Mouse (Mus musculus) E14TG2a.4 (cell line): ENCODE data around the gene Srcin1.
A peak's percentile ranks its signal among the peaks of the same experiment; 100 is the strongest.

Experiments used
- H3K27me3 ChIP-seq: 2 replicates; pipeline ENCODE4 v1.6.1; 2014; ENCODE audit warnings: low read length, control low read depth; ENCODE audit not compliant: insufficient read depth
- H3K36me3 ChIP-seq: 2 replicates; pipeline ENCODE4 v1.6.1; 2014; ENCODE audit warnings: low read length, control low read depth; ENCODE audit not compliant: insufficient read depth
- H3K4me1 ChIP-seq: replicated peaks from 2 replicates; pipeline ENCODE4 v1.6.1; 2014; ENCODE audit warnings: low read depth, low read length, control low read depth
- H3K4me3 ChIP-seq: replicated peaks from 2 replicates; pipeline ENCODE4 v1.5.1; 2014; ENCODE audit warnings: mild to moderate bottlenecking, low read length
- H3K9me3 ChIP-seq: 2 replicates; pipeline ENCODE4 v1.6.1; 2014; ENCODE audit warnings: low read length, control low read depth
- CTCF ChIP-seq: conservative IDR thresholded peaks from 2 replicates; pipeline ENCODE4 v1.5.1; 2014; ENCODE audit warnings: low read length
- NANOG ChIP-seq: IDR thresholded peaks from 2 replicates; pipeline ENCODE4 v1.6.1; 2014; ENCODE audit warnings: borderline replicate concordance, low read length, mixed read lengths
- POU5F1 ChIP-seq: IDR thresholded peaks from 2 replicates; pipeline ENCODE4 v1.6.1; 2014; ENCODE audit warnings: low read length, borderline replicate concordance

Gene Srcin1

GRCm38 (mm10) chr11:97575075-97575474, 911 bp downstream of the Srcin1 start:
- Histone ChIP-seq H3K4me1 (peaks cover 77% of the 10 kb centered on the region), H3K4me3 (peak overlapping the region; percentile 84), H3K27me3 (peaks cover 63% of the 10 kb centered on the region), H3K36me3 (no peaks in the 10 kb centered on the region), H3K9me3 (no peaks in the 10 kb centered on the region)
- TF ChIP-seq POU5F1 = no peak

DNA sequence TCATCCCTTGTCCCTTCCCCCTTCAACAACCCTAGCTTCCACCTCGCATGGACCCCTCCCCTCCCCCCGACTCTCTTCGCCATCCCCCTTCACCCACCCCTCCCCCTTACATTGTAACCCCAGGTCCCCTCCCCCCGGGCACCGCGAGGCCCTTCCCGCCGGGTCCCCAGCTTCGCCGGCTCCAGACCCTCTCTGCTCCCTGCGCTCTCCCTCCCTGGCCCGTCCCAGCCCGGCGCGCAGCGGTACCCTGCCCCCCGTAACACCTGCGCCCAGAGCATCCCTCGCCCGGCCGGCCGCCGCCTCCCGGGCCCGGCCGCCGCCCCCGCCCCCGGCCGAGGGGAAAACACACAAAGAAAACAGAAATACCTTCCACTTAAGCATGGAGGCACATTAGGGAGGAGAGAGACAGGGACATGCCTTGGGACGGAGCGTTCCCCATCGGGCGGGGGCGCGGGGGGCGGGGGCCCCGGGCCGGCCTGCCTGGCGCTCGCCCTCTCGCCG, 1.4 kb downstream of the Srcin1 start:
- no peaks in the 10 kb centered on the region for H3K9me3 ChIP-seq
- H3K27me3 ChIP-seq = peaks cover 63% of the 10 kb centered on the region
- H3K36me3 ChIP-seq = no peaks in the 10 kb centered on the region
- peak overlapping the region; percentile 84 for H3K4me3 ChIP-seq
- peaks cover 77% of the 10 kb centered on the region for H3K4me1 ChIP-seq
- TF ChIP-seq NANOG (no peak), POU5F1 (no peak), CTCF (no peak)

DNA sequence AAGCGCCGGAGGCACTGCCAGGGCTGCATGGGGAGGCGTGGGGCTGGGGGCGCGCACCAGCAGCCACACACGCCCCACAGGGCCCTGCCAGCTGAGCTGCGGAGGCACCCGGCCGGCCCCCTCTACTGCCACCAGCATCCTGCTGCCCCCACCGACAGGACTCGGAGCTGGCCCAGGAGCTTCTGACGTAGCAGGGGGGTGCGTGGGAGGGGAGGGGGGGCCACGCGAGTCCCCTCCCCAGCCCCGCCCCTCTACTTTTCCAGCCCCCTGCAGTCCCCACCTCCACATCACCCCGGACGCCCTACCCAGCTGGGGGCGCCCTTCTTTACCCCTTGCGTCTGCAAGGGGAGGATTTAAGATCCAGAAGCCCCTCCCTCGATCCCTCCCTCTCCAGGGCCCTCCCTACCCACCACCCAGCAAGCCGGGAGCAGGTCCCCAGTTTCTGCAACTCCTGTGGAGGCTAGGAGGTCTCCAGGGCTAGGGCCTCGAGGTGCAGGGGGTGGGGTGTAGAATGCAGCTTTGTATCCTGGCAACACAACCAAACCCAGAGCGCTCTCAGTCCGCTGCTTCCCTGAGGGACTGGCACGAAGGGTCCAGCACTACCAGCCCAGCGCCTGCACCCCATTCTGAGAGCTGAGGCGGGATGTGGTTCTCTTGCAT, 2.0 kb downstream of the Srcin1 start:
- Histone ChIP-seq H3K9me3 (no peaks in the 10 kb centered on the region), H3K27me3 (peaks cover 63% of the 10 kb centered on the region), H3K4me3 (peak overlapping the region; percentile 84), H3K4me1 (peaks cover 77% of the 10 kb centered on the region), H3K36me3 (no peaks in the 10 kb centered on the region)
- TF ChIP-seq CTCF (no peak), POU5F1 (no peak), NANOG (no peak)

DNA sequence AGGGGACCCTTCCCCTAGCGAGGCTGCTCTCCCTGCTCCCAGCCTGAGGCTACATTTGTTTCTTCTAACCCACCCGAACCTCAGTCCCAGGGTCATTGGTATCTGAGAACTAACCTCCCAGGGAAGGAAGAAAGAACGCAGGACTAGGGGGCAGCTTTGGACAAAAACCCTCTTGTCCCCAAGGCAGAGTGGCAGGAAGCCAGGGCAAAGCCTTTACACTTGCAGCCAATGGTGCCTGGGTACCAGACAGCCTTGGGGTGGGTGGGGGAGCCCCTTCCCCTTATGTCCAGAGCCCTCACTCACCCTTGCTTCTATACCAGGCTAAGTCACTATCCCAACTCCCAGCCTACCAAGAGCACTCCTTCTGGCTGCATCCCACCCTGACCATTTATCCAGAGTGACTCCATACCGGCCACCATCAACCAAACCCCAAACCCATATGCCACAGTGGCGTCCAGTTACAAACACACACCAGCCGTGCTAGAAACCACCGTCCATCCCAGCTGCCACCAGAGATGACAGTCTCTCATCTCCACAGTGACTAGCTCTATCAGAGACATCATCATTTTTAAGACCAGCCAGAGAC, 3.0 kb downstream of the Srcin1 start:
- Histone ChIP-seq H3K27me3 (peaks cover 55% of the 10 kb centered on the region), H3K4me3 (0 out of 2 replicates have a peak overlapping the region, but pooled peaks have one; percentile 84), H3K9me3 (no peaks in the 10 kb centered on the region), H3K36me3 (no peaks in the 10 kb centered on the region), H3K4me1 (peaks cover 76% of the 10 kb centered on the region)
- TF ChIP-seq NANOG (no peak), POU5F1 (no peak), CTCF (no peak)

DNA sequence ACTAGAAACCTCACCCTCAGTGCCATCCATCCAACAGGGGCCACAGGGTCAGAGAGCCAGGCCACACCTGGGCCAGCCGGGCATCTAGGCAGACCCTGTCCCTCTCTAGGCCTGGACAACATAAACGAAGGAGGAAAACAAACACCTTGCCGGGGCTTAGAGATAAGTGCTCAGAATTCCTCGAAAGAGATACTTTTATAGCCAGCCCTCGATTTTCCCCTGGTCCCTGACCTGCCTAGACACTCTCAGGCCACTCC, 4.0 kb downstream of the Srcin1 start:
- no peak overlapping the region for H3K4me3 ChIP-seq
- peaks cover 48% of the 10 kb centered on the region for H3K27me3 ChIP-seq
- H3K4me1 ChIP-seq = peaks cover 81% of the 10 kb centered on the region
- H3K9me3 ChIP-seq = no peaks in the 10 kb centered on the region
- no peaks in the 10 kb centered on the region for H3K36me3 ChIP-seq
- TF ChIP-seq POU5F1 = no peak
- no peak for TF ChIP-seq CTCF
- TF ChIP-seq NANOG = no peak

DNA sequence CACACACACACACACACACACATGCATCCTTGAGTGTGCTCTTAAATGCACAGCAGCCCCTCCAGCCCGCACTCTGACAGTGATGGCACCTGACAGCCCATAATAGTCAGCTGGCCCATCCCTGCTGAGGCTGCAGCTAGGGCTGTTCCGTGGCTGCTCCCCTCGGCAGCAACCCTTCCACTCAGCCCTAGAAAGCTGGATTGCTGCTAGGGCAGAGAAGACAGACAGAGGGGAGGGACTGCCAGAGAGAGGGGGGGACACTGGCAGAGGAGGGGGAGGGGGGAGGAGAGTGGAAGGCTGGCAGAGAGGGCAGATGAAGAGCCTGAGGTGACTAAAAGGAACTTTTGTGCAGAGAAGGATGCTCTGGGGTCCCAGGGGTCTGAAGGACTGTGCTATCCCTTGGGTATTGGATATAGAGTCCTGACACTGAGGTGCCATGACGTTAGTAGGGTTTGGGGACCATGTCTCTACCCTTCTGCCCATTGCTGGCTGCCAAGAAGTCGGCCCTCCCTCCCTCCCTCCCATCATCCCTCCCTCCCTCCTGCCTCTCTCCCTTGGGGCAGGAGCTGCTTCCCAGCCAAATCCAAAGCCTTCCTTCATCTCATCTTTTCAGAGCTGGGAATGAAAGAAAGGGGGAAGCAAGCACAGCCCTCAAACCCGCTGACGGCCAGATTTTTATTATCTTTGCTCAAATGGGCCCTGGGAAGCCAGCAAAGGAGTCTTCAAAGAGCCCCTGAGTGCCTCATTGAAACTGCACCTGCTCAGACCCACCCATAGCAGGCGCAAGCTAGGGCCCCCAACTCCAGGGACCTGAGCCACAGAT, 4.5 kb downstream of the Srcin1 start:
- Histone ChIP-seq H3K9me3 (no peaks in the 10 kb centered on the region), H3K4me3 (0 out of 2 replicates have a peak overlapping the region, but pooled peaks have one; percentile 39), H3K4me1 (peaks cover 84% of the 10 kb centered on the region), H3K27me3 (peaks cover 46% of the 10 kb centered on the region), H3K36me3 (no peaks in the 10 kb centered on the region)
- TF ChIP-seq POU5F1 (no peak), CTCF (no peak), NANOG (no peak)

GRCm38 (mm10) chr11:97570493-97571137, 5.4 kb downstream of the Srcin1 start:
- H3K36me3 ChIP-seq = no peaks in the 10 kb centered on the region
- peaks cover 49% of the 10 kb centered on the region for H3K27me3 ChIP-seq
- H3K9me3 ChIP-seq = no peaks in the 10 kb centered on the region
- TF ChIP-seq NANOG = no peak; the same call in 1 of the 2 replicates
- H3K4me3 ChIP-seq = peak overlapping the region; percentile 50
- H3K4me1 ChIP-seq = peaks cover 86% of the 10 kb centered on the region

DNA sequence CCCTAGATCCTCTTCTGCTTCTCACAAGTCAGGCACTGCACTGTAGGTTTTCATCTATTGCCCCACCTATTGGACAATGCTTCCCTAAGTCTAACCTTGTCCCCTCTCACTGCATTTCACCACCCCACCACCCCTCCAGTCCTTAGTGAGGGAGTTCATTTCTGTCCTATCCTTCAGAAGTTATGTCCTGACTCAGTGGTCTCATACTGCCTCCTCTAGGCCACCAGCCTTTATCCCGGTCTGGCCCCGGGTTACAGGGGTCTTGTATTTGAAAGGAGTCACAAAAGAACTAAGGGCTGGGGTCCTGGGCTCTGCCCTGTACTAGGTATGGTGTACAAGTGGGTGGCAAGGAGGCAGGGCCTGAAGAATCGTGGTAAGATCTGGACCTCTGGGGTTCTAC, 6.2 kb downstream of the Srcin1 start:
- H3K9me3 ChIP-seq = no peaks in the 10 kb centered on the region
- peak overlapping the region; percentile 50 for H3K4me3 ChIP-seq
- no peaks in the 10 kb centered on the region for H3K36me3 ChIP-seq
- peaks cover 94% of the 10 kb centered on the region for H3K4me1 ChIP-seq
- no peak for TF ChIP-seq POU5F1
- TF ChIP-seq NANOG = no peak
- no peak for TF ChIP-seq CTCF
- H3K27me3 ChIP-seq = peaks cover 57% of the 10 kb centered on the region
